Mouse (Mus musculus): ENCODE measurements around the gene Krt2.

The Krt2 gene

DNA sequence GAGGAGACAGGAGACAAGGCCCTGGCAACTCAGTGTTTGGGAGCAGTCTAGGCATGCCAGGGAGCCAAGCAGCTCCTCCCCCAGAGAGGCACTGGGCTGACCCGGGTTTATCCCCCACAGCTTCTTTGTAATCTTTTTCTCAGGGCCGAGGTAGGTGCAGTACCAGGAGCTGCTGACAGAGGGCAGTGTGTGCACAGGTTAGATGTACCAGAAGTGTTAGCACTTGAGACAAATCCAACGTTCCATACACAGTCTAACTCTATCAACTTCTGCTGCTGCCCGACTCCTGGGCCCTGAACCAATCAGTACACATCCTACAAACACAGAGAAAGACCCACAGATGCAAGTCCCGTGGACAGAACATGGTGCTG, 45.3 kb downstream of the Krt2 start:
- DNase-seq (ENCODE audit: low spot score in 2 of 2), result peak; percentile 83 to 94

GRCm38 (mm10) chr15:101772080-101772710, 45.8 kb downstream of the Krt2 start:
- peak in 1 of 2 experiments; percentile 14 for DNase-seq (ENCODE audit: low spot score in 2 of 2)

- DNase-seq (ENCODE audit: low spot score in 2 of 2), result no peak
Measured at GRCm38 (mm10) chr15:101770226-101770625, 47.7 kb downstream of the Krt2 start.

Data from frontal cortex, postnatal 14 days (tissue).